Mouse (Mus musculus): Measurements from ENCODE around the gene Lnx2.

Gene Lnx2

GRCm38 (mm10) chr5:147076026-147076798, at the start of gene Lnx2:
Gene Lnx2 (minus strand): TSS chr5:147076586.
- DNase-seq, result peak; percentile 98

GRCm38 (mm10) chr5:147125542-147126185, 49.3 kb upstream of the Lnx2 start:
- DNase-seq, result no peak

- DNase-seq, result no peak
Measured at GRCm38 (mm10) chr5:147124794-147125193, 48.4 kb upstream of the Lnx2 start.

- no peak for DNase-seq
Measured at GRCm38 (mm10) chr5:147121146-147121545, 44.8 kb upstream of the Lnx2 start.

GRCm38 (mm10) chr5:147117027-147117426, 40.6 kb upstream of the Lnx2 start:
- DNase-seq, result no peak

GRCm38 (mm10) chr5:147115631-147116030, 39.2 kb upstream of the Lnx2 start:
- DNase-seq, result no peak

GRCm38 (mm10) chr5:147114738-147115137, 38.4 kb upstream of the Lnx2 start:
- DNase-seq, result no peak

- no peak for DNase-seq
Measured at GRCm38 (mm10) chr5:147108861-147109591, 32.6 kb upstream of the Lnx2 start.

GRCm38 (mm10) chr5:147107276-147107675, 30.9 kb upstream of the Lnx2 start:
- peak; percentile 59 for DNase-seq

GRCm38 (mm10) chr5:147102295-147102694, 25.9 kb upstream of the Lnx2 start:
- DNase-seq, result no peak

- DNase-seq, result no peak
Measured at GRCm38 (mm10) chr5:147100180-147100579, 23.8 kb upstream of the Lnx2 start.

- peak; percentile 2 for DNase-seq
Measured at GRCm38 (mm10) chr5:147098667-147099066, 22.3 kb upstream of the Lnx2 start.

- DNase-seq, result peak; percentile 1
Measured at GRCm38 (mm10) chr5:147096586-147096985, 20.2 kb upstream of the Lnx2 start.

- DNase-seq, result peak; percentile 43
Measured at GRCm38 (mm10) chr5:147094296-147094695, 17.9 kb upstream of the Lnx2 start.

GRCm38 (mm10) chr5:147092448-147092847, 16.1 kb upstream of the Lnx2 start:
- DNase-seq, result no peak

- DNase-seq, result peak; percentile 91
Measured at GRCm38 (mm10) chr5:147090256-147090963, 14.0 kb upstream of the Lnx2 start.

GRCm38 (mm10) chr5:147089836-147090235, 13.4 kb upstream of the Lnx2 start:
- peak; percentile 41 for DNase-seq

GRCm38 (mm10) chr5:147086816-147087215, 10.4 kb upstream of the Lnx2 start:
- DNase-seq, result peak; percentile 23

GRCm38 (mm10) chr5:147085201-147085894, 9.0 kb upstream of the Lnx2 start:
- DNase-seq, result peak; percentile 92

- peak; percentile 58 for DNase-seq
Measured at GRCm38 (mm10) chr5:147078110-147078900, 1.9 kb upstream of the Lnx2 start.

- peak; percentile 92 for DNase-seq
Measured at GRCm38 (mm10) chr5:147077305-147078034, 1.1 kb upstream of the Lnx2 start.

All from cerebellum, adult 9-10 months (tissue).